8 mouse cellular contexts compared by ENCODE assay signal in the genomic region with DNA sequence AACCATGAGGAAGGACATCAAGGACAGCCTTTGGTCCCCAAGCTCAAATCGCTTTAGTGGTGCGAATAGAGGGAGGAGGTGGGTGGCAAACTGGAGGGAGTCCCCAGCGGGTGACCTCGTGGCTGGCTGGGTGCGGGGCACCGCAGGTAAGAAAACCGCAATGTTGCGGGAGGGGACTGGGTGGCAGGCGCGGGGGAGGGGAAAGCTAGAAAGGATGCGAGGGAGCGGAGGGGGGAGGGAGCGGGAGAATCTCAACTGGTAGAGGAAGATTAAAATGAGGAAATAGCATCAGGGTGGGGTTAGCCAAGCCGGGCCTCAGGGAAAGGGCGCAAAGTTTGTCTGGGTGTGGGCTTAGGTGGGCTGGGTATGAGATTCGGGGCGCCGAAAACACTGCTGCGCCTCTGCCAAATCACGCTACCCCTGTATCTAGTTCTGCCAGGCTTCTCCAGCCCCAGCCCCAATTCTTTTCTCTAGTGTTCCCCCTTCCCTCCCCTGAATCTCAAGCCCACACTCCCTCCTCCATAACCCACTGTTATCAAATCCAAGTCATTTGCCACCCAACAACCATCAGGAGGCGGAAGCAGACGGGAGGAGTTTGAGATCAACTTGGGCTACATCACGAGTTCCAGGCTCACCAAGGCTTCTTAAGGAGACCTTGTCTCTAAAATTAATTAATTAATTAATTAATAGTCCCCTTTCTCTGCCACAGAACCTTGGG. TPM values are rescaled to one million over a fixed set of nuclear protein-coding genes. Genes with fewer than 3 reads are reported as not detected.
DNase-seq lines count a peak whose midpoint lies in the region; ATAC-seq and TF ChIP-seq lines count a peak whose summit lies in the region.

No protein-coding gene starts in this region.

- peak overlapping the region; percentile 37 for H3K4me3 ChIP-seq in heart, adult 2 months
- peak overlapping the region; percentile 41 for H3K4me3 ChIP-seq in embryonic facial prominence, embryonic 13.5 days
- H3K4me3 ChIP-seq in midbrain, embryonic 10.5 days: peak overlapping the region; percentile 56

- intact Hi-C loops in heart, adult 2 months (cut with DNase I): no loop called here

- H3K36me3 ChIP-seq in heart, adult 2 months (ENCODE audit: control insufficient read depth, insufficient read depth, low read length): no peaks in the 10 kb centered on the region
- H3K36me3 ChIP-seq in embryonic facial prominence, embryonic 13.5 days: no peaks in the 10 kb centered on the region
- H3K36me3 ChIP-seq in midbrain, embryonic 10.5 days: no peaks in the 10 kb centered on the region

- peak overlapping the region; percentile 68 for H3K4me2 ChIP-seq in embryonic facial prominence, embryonic 13.5 days

- no peak for TF ChIP-seq CTCF in heart, adult 2 months (IDR thresholded peaks at IDR 0.05)

- H3K79me2 ChIP-seq in heart, adult 2 months (replicated peaks; ENCODE audit: control insufficient read depth, insufficient read depth, low read length): no peaks in the 10 kb centered on the region

- no peaks in the 10 kb centered on the region for H3K9me3 ChIP-seq in embryonic facial prominence, embryonic 13.5 days
- H3K9me3 ChIP-seq in midbrain, embryonic 10.5 days (replicated peaks): no peaks in the 10 kb centered on the region

- ATAC-seq in embryonic facial prominence, embryonic 13.5 days (ENCODE audit: insufficient number of reproducible peaks, insufficient read depth, low FRiP score, low TSS enrichment, low read depth): no peak

- no peak for TF ChIP-seq EP300 in heart, adult 2 months (IDR thresholded peaks at IDR 0.05; ENCODE audit: insufficient read depth, low read depth, low read length)

- TF ChIP-seq POLR2A in heart, adult 2 months (IDR thresholded peaks at IDR 0.05; ENCODE audit: insufficient read depth, low read depth, low read length): no peak

- H3K4me1 ChIP-seq in heart, adult 2 months (ENCODE audit: control insufficient read depth, insufficient read depth, low read length): no peaks in the 10 kb centered on the region
- peaks cover 26% of the 10 kb centered on the region for H3K4me1 ChIP-seq in embryonic facial prominence, embryonic 13.5 days
- peaks cover 22% of the 10 kb centered on the region for H3K4me1 ChIP-seq in midbrain, embryonic 10.5 days

- H3K9ac ChIP-seq in heart, adult 2 months (ENCODE audit: low read depth, low read length): peak overlapping the region; percentile 21; the same call in 1 of the 2 replicates
- peak overlapping the region; percentile 44 for H3K9ac ChIP-seq in embryonic facial prominence, embryonic 13.5 days

- peak overlapping the region; percentile 20; the same call in 1 of the 2 replicates for H3K27ac ChIP-seq in heart, adult 2 months
- H3K27ac ChIP-seq in embryonic facial prominence, embryonic 13.5 days: no peak overlapping the region
- no peak overlapping the region for H3K27ac ChIP-seq in midbrain, embryonic 10.5 days (replicated peaks)

- DNase-seq in heart, adult 2 months: peak in 1 of 2 experiments; percentile 35
- no peak for DNase-seq in heart, adult 8-10 months (ENCODE audit: low spot score)
- peak; percentile 63 for DNase-seq in CD4-positive, CD25-positive, alpha-beta regulatory T cell, adult 2 months (ENCODE audit: low read depth, low spot score)
- peak; percentile 74 for DNase-seq in induced T-regulatory cell, adult 2 months (ENCODE audit: low read depth)
- peak; percentile 15 for DNase-seq in midbrain, embryonic 10.5 days (ENCODE audit: low spot score)
- peak; percentile 81 for DNase-seq in thymus, postnatal 14 days
- no peak for DNase-seq in ovary, postnatal 10 days (ENCODE audit: low spot score)

- WGBS in heart, adult 2 months: 5% methylated on average over 23 of the region's 23 CpGs
- WGBS in embryonic facial prominence, embryonic 13.5 days: 3% methylated on average over 23 of the region's 23 CpGs
- under 1% methylated on average over 23 of the region's 23 CpGs for WGBS in midbrain, embryonic 10.5 days

- H3K27me3 ChIP-seq in heart, adult 2 months (ENCODE audit: control insufficient read depth, insufficient read depth, low read length): peaks cover 5% of the 10 kb centered on the region; the same call in 1 of the 2 replicates
- H3K27me3 ChIP-seq in embryonic facial prominence, embryonic 13.5 days: peaks cover 55% of the 10 kb centered on the region
- peaks cover 71% of the 10 kb centered on the region for H3K27me3 ChIP-seq in midbrain, embryonic 10.5 days (ENCODE audit: low read depth, poor library complexity, severe bottlenecking)

RNA-seq across cellular contexts. Expression of a gene that starts 0.7 kb away (rescaled TPM):
- total RNA-seq in heart, adult 2 months (2021): 10 to 100 TPM in 1 of 2 experiments, 1 to 10 TPM in 1; 6.6 to 15.5 TPM
- polyA plus RNA-seq in heart, adult 2 months (2012; rRNA removed): 32.3 and 42.7 TPM in 2 replicates
- 10 to 100 TPM in 2 of 4 experiments, 1 to 10 TPM in 2; 8.9 to 12.4 (median 11.0) TPM for total RNA-seq in heart, adult 8-10 months (2022)
- polyA plus RNA-seq in embryonic facial prominence, embryonic 13.5 days (2015; fragmentation: Nextera tagmentation; extraction: Ambion mirVana): 4.3 and 5.6 TPM in 2 replicates
- not detected in 2 replicates for polyA plus RNA-seq in midbrain, embryonic 10.5 days (2016; fragmentation: Nextera tagmentation; extraction: Ambion mirVana)

RNA-seq across cellular contexts. Expression of a gene that starts 23.0 kb away (rescaled TPM):
- total RNA-seq in heart, adult 2 months (2021): 100 to 1,000 TPM in 1 of 2 experiments, 10 to 100 TPM in 1; 75.8 to 206 TPM
- 62.8 and 73.8 TPM in 2 replicates for polyA plus RNA-seq in heart, adult 2 months (2012; rRNA removed)
- total RNA-seq in heart, adult 8-10 months (2022): 100 to 1,000 TPM; 160 to 205 (median 195) TPM
- 14.6 and 15.2 TPM in 2 replicates for polyA plus RNA-seq in embryonic facial prominence, embryonic 13.5 days (2015; fragmentation: Nextera tagmentation; extraction: Ambion mirVana)
- polyA plus RNA-seq in midbrain, embryonic 10.5 days (2016; fragmentation: Nextera tagmentation; extraction: Ambion mirVana): 11.3 and 16.5 TPM in 2 replicates

RNA-seq across cellular contexts. Expression of a gene that starts 57.7 kb away (rescaled TPM):
- total RNA-seq in heart, adult 2 months (2021): under 1 TPM in 1 of 2 experiments, not detected in 1; 0.05 TPM
- 0.04 and 0.12 TPM in 2 replicates for polyA plus RNA-seq in heart, adult 2 months (2012; rRNA removed)
- total RNA-seq in heart, adult 8-10 months (2022): not detected
- 0.21 and 0.39 TPM in 2 replicates for polyA plus RNA-seq in embryonic facial prominence, embryonic 13.5 days (2015; fragmentation: Nextera tagmentation; extraction: Ambion mirVana)
- polyA plus RNA-seq in midbrain, embryonic 10.5 days (2016; fragmentation: Nextera tagmentation; extraction: Ambion mirVana): 0.07 and 0.17 TPM in 2 replicates

Comparison
In these comparisons a context has a peak if more than half of its experiments do, and no peak if none do; other contexts are left out.
1. DNase-seq: peak in CD4-positive, CD25-positive, alpha-beta regulatory T cell, adult 2 months (single experiment), induced T-regulatory cell, adult 2 months (single experiment), midbrain, embryonic 10.5 days (single experiment) and thymus, postnatal 14 days (single experiment); none in heart, adult 8-10 months (single experiment) and ovary, postnatal 10 days (single experiment).
2. Peak in every context shown above with its lines, with median percentiles within 50 percentile points of each other: H3K4me3 ChIP-seq.